Mouse (Mus musculus) left cerebral cortex, postnatal 25 days (tissue): Measurements from ENCODE around the gene Scpep1. TPM values are rescaled to one million over a fixed set of nuclear protein-coding genes. Genes with fewer than 3 reads are reported as not detected.
A peak's percentile ranks its signal among the peaks of the same experiment; 100 is the strongest.

Experiments used
- DNase-seq, 2 experiments: peaks; one replicate each; pipeline ENCODE4 v3.0.0; 2022; ENCODE audit warnings: low spot score in 2 of 2, mixed read lengths in 1 of 2
- intact Hi-C: fragments of 180-260 bp; cut with DNase I; formaldehyde crosslinking; loops from one replicate; pipeline ENCODE4 v1.15.1; 2025
- total RNA-seq, 2 experiments: library from RNA; stranded (reverse); gene quantifications; 2 replicates each; pipeline ENCODE4 v1.2.3; 2021

Gene Scpep1
- total RNA-seq, 2 experiments from 2014 or later: 19.0 to 20.7 TPM

GRCm38 (mm10) chr11:88977188-88977587 is 21.9 kb upstream of the Scpep1 start:
- intact Hi-C loops: no loop called here
- no peak for DNase-seq

- intact Hi-C loops: no loop called here
- no peak for DNase-seq
These were observed 21.1 kb upstream of the Scpep1 start for GRCm38 (mm10) chr11:88976320-88976719.

GRCm38 (mm10) chr11:88973776-88974701 is 18.8 kb upstream of the Scpep1 start:
- intact Hi-C loops: no loop called here
- DNase-seq: peak; percentile 96 to 97

- peak in 1 of 2 experiments; percentile 5 for DNase-seq
- intact Hi-C loops: no loop called here
These were observed 15.0 kb upstream of the Scpep1 start, which contains the start of gene Coil for GRCm38 (mm10) chr11:88970202-88970732. Gene Coil (plus strand): TSS chr11:88970252.

GRCm38 (mm10) chr11:88966881-88967361 is 11.7 kb upstream of the Scpep1 start, which contains the start of gene Elobl:
Gene Elobl (minus strand): TSS chr11:88966931.
- no peak for DNase-seq
- intact Hi-C loops: no loop called here

- DNase-seq: no peak
These were observed 3.6 kb upstream of the Scpep1 start for GRCm38 (mm10) chr11:88958851-88959250.

GRCm38 (mm10) chr11:88954803-88955202 is 462 bp downstream of the Scpep1 start:
- intact Hi-C loops: loop anchor here (5.0 kb wide), 3 partner anchors 48 to 108 kb away; partner anchors contain the start of gene Akap1
- DNase-seq: peak in 1 of 2 experiments; percentile 25

More at GRCm38 (mm10) chr11:88958851-88959250, 3.6 kb upstream of the Scpep1 start:
- intact Hi-C loops: loop anchor here (5.0 kb wide), 3 partner anchors 52 to 112 kb away; partner anchors contain the start of gene Akap1

GRCm38 (mm10) chr11:88953582-88953981 is 1.7 kb downstream of the Scpep1 start:
- DNase-seq: no peak
- intact Hi-C loops: no loop called here

- DNase-seq: no peak
- intact Hi-C loops: no loop called here
These were observed 3.1 kb downstream of the Scpep1 start for GRCm38 (mm10) chr11:88952117-88952516.

GRCm38 (mm10) chr11:88951576-88951975 is 3.7 kb downstream of the Scpep1 start:
- intact Hi-C loops: no loop called here
- DNase-seq: no peak

GRCm38 (mm10) chr11:88950640-88951250 is 4.5 kb downstream of the Scpep1 start:
- intact Hi-C loops: no loop called here

GRCm38 (mm10) chr11:88949802-88950639 is 5.2 kb downstream of the Scpep1 start:
- intact Hi-C loops: no loop called here

More at GRCm38 (mm10) chr11:88950640-88951250, 4.5 kb downstream of the Scpep1 start:
- DNase-seq: no peak

GRCm38 (mm10) chr11:88948896-88949295 is 6.4 kb downstream of the Scpep1 start:
- intact Hi-C loops: no loop called here
- DNase-seq: no peak

More at GRCm38 (mm10) chr11:88949802-88950639, 5.2 kb downstream of the Scpep1 start:
- DNase-seq: no peak

GRCm38 (mm10) chr11:88945971-88946585 is 9.2 kb downstream of the Scpep1 start:
- DNase-seq: no peak
- intact Hi-C loops: no loop called here

- intact Hi-C loops: no loop called here
- no peak for DNase-seq
These were observed 13.8 kb downstream of the Scpep1 start for GRCm38 (mm10) chr11:88941489-88941888.

- peak in 1 of 2 experiments; percentile 72 for DNase-seq
These were observed 15.6 kb downstream of the Scpep1 start for GRCm38 (mm10) chr11:88939634-88940033.

GRCm38 (mm10) chr11:88938770-88939169 is 16.5 kb downstream of the Scpep1 start:
- DNase-seq: no peak
- intact Hi-C loops: loop anchor here (5.0 kb wide), 1 partner anchor 86 kb away; no protein-coding TSS in a partner anchor

More at GRCm38 (mm10) chr11:88939634-88940033, 15.6 kb downstream of the Scpep1 start:
- intact Hi-C loops: loop anchor here (5.0 kb wide), 1 partner anchor 87 kb away; no protein-coding TSS in a partner anchor

GRCm38 (mm10) chr11:88937886-88938285 is 17.4 kb downstream of the Scpep1 start:
- intact Hi-C loops: loop anchor here (5.0 kb wide), 1 partner anchor 86 kb away; no protein-coding TSS in a partner anchor
- DNase-seq: no peak
